Mouse (Mus musculus) splenic B cell, adult 2 months (primary cell): ENCODE data around the gene Neurl2.
A peak's percentile ranks its signal among the peaks of the same experiment; 100 is the strongest.
"Not testable (repeated sequence)": the region's sequence is repeated elsewhere in the genome, so short reads cannot be mapped to it uniquely, and the experiment has no call there.

Experiments
- DNase-seq: peaks from one replicate; pipeline ENCODE4 v3.0.0-alpha.2; 2011; ENCODE audit warnings: low read depth, low spot score
- H3K27me3 ChIP-seq: 2 replicates; pipeline ENCODE4 v1.6.1; 2012; ENCODE audit warnings: mild to moderate bottlenecking, low read length, moderate library complexity, mixed read lengths; ENCODE audit not compliant: control insufficient read depth, poor library complexity, insufficient read depth, severe bottlenecking
- H3K36me3 ChIP-seq: 2 replicates; pipeline ENCODE4 v1.6.1; 2012; ENCODE audit warnings: mild to moderate bottlenecking, low read length, moderate library complexity, mixed read lengths; ENCODE audit not compliant: control insufficient read depth, poor library complexity, insufficient read depth, severe bottlenecking

Gene Neurl2

DNA sequence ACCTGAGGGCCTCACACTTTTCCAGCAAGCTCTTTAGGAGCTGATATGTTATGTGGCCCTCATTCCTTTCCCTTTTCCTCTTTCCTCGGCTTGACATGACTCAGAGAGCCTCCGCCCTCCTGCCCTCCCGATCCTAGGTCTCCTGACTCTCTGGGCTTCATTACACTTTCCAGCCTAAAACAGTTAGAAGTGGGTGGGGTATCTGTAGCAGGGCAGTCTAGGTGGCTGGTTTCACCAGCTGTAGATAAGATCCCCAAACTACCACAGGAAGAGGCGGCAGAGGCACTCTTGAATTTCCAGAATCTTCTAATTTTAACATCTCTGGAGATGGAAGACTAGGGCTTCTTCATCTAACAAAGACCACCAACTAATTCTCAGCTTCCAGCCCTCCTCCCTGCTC, 31.3 kb upstream of the Neurl2 start:
- H3K36me3 ChIP-seq, result no peaks in the 10 kb centered on the region
- DNase-seq, result no peak
- H3K27me3 ChIP-seq, result no peaks in the 10 kb centered on the region

DNA sequence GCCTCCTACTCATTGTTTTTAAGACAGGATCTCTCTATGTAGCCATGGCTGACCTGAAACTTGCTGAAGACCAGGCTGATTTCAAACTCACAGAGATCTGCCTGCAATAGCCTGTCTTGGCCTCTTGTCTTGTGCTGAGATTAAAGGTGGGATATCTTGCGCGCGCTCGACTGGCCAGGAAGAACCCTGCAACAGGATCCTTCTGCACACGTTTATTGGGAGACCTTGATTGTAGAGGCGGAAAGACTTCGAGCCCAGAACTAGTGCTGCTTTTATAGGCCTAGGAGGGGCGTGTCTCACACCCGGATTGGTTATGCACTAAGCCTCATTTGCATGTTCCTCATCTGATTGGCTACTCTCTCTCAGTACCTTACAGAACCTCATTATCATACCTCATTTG, 30.2 kb upstream of the Neurl2 start:
- not testable (repeated sequence) for DNase-seq, H3K27me3 ChIP-seq, H3K36me3 ChIP-seq

DNA sequence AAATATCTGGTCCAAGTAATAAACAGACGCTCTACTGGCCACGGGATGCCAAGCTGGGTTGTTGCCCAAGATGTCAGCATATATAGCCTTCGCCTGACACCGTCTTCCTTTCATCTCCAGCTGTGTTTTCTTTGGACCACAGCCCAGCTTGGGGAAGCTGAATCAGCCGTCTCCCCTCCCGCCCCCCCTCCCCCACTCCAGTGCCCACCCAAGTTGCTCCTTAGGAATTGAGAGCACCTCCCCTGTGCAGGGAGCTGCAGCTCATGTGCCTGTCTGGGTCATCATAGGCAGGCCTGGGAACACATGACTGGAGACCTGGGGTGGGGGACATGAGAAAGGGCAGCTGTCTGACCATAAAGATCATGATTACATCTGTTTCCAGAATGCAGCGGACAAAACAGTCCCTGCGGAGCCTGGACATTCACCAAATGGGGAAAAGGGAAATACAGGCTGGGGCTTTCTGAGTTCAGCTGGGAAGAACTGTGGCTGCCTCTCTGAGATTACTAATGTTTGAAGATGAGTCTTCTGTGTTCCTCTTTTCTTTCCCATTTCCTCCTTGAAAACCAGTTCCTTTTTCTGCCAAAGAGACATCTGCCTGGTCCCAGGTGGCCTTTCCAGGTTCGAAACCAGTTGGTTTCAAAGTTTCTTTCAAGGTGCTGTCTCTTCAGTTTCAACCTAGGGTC, 29.1 kb upstream of the Neurl2 start:
- H3K27me3 ChIP-seq, result no peaks in the 10 kb centered on the region
- H3K36me3 ChIP-seq, result no peaks in the 10 kb centered on the region
- peak; percentile 57 for DNase-seq

DNA sequence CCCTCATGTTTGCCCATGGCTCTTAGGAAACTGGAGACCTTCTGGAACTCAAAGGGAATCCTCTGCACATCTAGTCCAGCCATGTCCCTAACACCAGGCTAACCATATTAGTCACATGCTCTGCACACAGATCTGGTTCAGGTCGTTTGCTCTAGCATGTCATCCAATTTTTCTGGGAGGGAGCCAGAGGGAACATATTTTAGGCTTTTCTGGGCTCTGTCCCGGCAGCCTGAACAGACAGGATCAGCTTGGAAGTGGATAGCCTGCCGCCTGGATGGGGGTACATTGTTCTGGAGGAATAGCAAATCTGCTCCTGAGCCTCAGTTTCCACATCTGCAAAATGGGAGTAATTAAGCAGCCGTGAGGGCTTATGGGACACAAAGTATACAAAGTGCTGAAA, 27.8 kb upstream of the Neurl2 start:
- Histone ChIP-seq H3K36me3 (no peaks in the 10 kb centered on the region), H3K27me3 (no peaks in the 10 kb centered on the region)
- no peak for DNase-seq

DNA sequence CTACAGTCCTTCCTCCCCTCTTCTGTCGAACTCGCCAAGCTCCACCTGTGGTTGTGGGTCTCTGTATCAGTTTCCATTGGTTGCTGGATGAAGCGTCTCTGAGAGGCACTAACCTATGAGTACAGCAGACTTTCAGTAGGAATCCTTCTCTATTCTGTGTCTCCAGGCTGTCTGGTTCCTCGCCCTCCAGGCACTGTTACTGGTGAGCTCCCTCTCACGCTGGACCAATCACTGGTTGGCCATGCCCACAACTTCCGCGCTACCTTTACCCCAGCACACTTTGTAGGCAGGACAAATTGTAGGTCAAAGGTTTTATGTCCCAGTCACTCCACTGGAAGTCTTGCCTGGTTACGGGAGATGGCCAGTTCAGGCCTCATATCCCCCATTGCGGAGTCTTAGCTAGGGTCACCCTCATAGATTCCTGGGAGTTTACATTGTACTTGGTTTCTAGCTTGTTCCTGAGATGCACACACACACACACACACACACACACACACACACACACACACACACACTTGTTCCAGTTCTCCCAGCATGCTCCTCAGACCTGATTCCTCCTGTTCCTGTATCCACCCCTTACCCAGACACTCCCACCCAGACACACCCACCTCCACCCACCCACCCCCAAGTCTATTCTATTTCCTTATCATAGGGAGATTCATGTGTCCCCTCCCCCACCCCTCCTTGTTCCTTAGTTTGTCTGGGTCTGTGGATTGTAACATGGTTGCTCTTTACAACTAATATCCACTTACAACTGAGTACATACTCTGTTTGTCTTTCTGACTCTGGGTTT, 26.6 kb upstream of the Neurl2 start:
- DNase-seq, result no peak

DNA sequence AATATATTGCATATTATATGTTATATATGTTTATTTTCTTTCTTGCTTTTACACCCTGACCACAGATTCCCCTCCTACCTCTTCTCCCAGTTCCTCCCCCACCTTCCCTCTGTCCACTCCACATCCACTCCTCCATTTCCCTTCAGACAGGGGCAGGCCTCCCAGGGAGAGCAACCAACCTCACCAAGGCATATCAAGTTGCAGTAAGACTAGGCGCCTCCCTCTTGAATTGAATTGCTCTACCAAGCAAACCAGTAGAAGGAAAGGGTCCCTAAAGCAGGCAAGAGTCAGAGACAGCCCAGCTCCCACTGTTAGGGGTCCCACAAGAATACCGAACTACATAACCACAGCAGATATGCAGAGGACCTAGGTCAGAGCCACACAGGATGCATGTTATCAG, 25.9 kb upstream of the Neurl2 start:
- no peak for DNase-seq
- no peaks in the 10 kb centered on the region for H3K36me3 ChIP-seq
- H3K27me3 ChIP-seq, result no peaks in the 10 kb centered on the region

More for the DNA sequence above, 26.6 kb upstream of the Neurl2 start:
- Histone ChIP-seq H3K36me3 (no peaks in the 10 kb centered on the region), H3K27me3 (no peaks in the 10 kb centered on the region)

DNA sequence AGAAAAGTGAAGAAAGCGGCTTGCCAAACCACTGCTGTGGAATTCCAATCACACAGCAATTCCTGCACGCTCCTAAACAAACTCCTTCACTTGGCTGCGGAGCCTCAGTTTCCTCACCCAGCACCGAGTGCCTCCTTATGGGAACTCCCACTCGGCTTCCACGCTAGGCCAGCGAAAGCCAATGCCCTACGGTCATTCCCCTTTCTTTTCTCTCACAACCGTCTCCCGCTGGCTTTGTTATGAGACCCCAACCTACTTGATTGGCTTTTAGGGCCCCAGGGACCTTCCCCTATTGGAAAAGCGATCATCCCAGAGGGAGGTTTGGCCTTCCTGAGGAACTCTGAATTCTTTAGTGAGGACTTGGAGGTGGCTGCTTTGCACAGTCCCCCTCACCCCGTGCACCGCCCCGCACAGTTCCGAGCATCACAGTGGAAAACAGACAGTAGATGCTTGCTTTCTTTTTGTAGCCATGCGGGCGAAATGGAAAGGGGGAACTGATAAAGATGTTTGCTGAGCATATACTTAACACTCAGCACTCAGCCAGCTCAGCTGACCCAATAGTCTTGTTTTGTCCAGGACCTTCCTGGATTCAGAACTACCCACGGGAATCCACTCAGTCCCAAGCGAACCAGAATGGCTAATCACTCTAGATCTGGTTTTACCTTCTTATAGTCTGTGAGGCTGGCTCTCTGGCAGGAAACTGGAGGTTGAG, 24.7 kb upstream of the Neurl2 start:
- DNase-seq, result peak; percentile 34
- no peaks in the 10 kb centered on the region for H3K27me3 ChIP-seq

DNA sequence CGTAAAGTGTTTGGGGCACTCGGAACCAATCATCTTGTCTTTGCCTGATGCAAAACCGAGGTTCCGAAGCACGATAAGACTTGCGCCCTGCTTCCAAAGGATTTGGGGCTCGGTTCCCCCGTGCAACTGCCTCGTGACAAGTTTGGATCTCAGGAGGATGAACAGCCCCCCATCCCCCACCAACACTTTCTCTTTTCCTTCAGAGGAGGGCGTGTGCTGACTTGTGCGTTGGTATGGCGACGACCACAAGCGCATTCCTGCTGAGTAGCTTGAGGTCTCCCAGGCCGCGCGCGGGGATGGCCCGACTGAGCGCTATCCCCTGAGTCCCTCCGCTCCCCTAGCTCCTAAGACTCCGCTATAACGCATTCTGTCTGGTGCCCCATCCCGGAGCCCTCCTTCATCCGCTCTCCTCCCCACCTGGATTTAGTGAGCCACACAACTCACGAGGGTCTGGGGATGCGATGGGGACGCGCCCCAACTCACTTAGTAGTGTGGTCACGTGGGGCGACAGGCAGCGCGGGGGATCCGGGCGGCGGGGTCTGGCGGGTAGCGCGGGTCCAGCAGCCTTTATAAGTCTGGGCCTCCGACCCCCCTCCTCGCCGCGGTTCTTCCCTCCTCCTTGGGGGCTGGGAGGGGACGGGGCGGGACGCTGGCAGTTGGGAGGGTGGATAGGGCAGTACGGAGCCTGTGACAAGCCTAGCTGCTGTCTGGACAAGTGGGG, 24.0 kb upstream of the Neurl2 start, which contains the start of gene Pltp:
TSS of gene Pltp (minus strand) at position 611 of the 721 bp plus-strand sequence.
- Histone ChIP-seq H3K36me3 (no peaks in the 10 kb centered on the region), H3K27me3 (no peaks in the 10 kb centered on the region)
- peak; percentile 56 for DNase-seq

More for the DNA sequence above, 24.7 kb upstream of the Neurl2 start:
- no peaks in the 10 kb centered on the region for H3K36me3 ChIP-seq

DNA sequence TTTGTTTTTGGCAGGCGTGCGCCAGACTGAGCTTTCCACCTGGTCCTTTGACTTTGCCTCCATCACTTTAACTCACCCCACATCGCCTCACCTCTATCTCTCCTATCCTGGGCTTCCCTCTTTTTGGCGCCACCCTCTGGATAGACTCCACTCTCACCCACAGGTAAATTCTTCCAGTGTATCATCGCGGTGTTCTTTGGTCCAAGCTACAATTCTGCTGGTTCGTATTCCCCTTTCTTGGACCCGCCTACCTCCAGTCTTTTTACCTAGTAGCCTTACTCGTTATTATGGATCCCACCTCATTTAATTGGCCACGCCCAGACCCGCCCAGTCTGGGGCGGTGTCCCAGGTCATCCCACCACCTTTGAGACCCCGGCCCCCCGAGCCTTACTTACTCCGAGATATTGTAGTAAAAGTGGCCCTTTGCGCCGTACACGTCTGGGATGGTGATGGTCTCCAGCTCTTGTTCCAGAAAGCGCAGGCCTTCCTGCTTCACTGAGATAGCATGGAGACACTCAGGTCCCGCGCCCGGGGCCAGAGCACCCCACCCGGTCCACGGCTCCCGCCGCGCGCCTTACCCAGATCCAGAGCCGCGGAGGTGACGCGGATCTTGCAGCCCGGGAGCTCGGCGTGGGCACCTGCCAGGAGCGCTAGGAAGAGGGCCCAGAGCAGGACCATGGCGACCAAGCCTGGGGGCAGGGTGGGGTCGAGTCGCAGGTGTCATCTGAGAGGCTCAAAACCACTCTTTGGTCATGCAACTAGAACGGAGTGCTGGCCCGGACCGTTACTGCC, 23.2 kb upstream of the Neurl2 start:
- Histone ChIP-seq H3K36me3 (no peaks in the 10 kb centered on the region), H3K27me3 (no peaks in the 10 kb centered on the region)
- no peak for DNase-seq

DNA sequence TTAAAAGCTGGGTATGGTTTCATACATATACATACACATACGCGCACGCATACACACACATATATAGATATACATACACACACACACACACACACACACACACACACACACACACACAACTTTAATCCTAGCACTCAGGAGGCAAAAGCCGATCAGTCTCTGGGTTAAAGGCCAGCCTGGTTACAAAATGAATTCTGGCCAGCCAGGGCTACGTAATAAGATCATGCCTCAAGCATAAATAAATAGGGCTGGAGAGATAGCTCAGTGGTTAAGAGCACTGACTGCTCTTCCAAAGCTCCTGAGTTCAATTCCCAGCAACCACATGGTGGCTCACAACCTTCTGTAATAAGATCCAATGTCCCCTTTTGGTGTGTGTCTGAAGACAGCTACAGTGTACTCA, 22.3 kb upstream of the Neurl2 start:
- DNase-seq, H3K36me3 ChIP-seq, H3K27me3 ChIP-seq: not testable (repeated sequence)

DNA sequence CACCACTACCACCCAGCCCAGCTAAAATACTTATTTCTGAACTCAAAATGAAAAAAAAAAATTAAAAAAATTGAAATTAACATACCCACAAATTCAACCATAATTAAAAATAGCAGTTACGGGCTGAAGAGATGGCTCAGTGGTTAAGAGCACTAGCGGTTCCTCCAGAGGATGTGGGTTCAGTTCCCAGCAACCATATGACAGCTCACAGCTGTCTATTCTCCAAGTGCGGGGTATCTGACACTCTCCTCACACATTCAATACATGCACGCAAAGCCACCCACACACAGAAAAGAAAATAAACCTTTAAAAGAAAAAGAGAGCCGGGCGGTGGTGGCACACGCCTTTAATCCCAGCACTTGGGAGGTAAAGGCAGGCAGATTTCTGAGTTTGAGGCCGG, 16.8 kb upstream of the Neurl2 start:
- Histone ChIP-seq H3K27me3 (no peaks in the 10 kb centered on the region), H3K36me3 (no peaks in the 10 kb centered on the region)
- DNase-seq, result peak; percentile 54

DNA sequence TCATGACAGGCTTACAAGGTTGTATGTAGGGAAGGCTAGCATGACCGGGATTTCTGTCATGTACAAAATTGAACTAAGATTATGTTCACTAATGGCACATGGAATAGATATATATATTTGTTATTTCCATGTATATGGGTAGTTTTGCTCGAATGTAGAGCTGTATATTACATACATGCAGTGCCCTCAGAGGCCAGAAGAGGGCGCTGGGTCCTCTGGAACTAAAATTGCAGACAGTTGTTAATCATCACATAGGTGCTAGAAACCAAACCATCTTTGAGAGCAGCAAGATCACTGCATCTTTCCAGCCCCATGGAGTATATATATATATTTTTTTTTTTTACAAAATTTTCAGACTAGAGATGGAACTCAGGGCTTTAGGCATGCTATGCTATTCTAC, 12.5 kb upstream of the Neurl2 start:
- peak; percentile 62 for DNase-seq
- no peaks in the 10 kb centered on the region for H3K27me3 ChIP-seq

DNA sequence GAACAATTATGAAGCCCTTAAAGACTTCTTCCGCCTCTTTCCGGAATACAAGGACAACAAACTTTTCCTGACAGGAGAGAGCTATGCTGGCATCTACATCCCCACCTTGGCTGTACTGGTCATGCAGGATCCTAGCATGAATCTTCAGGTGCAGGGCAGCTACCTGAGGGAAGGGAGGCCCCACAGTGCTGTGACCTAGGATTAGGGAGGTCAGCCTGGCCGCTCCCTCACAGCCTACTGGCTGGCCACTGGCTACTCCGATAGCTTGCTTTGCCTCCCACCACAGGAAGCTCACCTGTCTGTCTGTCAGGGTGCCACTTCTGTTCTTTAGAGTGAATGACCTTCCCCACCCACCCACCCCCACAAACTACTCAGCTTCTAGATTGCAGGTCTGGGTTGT, 1.9 kb upstream of the Neurl2 start:
- peaks cover 18% of the 10 kb centered on the region for H3K36me3 ChIP-seq

More for the DNA sequence above, 12.5 kb upstream of the Neurl2 start:
- no peaks in the 10 kb centered on the region; the same call in 1 of the 2 replicates for H3K36me3 ChIP-seq

DNA sequence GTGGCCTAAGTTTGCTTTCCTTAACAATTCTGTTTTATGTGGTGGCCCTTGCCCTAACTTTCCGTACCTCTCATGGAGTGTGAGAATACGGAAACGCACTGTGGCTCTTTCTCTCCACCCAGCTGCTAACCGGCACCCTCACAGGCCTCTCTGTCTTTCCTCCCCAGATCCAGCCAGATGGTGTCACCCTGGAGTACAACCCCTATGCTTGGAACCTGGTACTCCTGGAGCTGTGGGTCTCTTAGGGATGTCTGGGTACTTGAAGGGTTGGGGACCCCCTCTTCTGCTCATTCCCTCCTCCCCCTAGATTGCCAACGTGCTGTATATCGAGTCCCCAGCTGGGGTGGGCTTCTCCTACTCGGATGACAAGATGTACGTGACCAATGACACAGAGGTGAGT, 1.3 kb upstream of the Neurl2 start:
- peak; percentile 31 for DNase-seq
- peaks cover 15% of the 10 kb centered on the region for H3K36me3 ChIP-seq
- no peaks in the 10 kb centered on the region for H3K27me3 ChIP-seq

More for the DNA sequence above, 1.9 kb upstream of the Neurl2 start:
- no peak for DNase-seq
- no peaks in the 10 kb centered on the region for H3K27me3 ChIP-seq
